Mouse (Mus musculus): ENCODE measurements at regions not wholly inside any gene's neighbourhood (a gene's known extent, or its start where the extent isn't known, plus 50 kb on each side); places are given as distances from the start of the nearest gene placed in this dataset.

DNA sequence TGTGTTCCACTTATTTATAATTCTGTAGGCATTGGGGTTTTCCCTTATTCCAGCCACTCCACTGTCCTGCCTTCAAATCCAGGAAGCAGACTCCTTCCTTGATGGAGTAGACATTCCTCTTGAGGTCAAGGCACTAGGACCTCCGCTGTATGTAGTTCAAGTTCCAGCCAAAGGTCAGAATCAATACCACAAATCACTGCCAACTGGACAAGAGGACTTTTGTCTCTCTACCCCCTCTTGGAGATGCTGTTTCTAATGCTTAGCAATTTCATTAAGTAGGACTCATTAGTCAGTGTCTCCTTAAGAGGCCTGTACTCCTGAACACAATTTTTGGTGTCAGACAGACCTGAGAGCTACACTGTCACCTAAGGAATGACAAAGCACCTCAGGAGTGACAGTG lies 115.0 kb upstream of the Mpped2 start:
- Histone ChIP-seq H3K4me2 (ENCODE audit: low read depth, low read length) (no peak overlapping the region), H3K9me3 (replicated peaks; ENCODE audit: control insufficient read depth, low read length) (no peaks in the 10 kb centered on the region), H3K9ac (replicated peaks; ENCODE audit: low read depth, low read length) (no peak overlapping the region), H3K4me1 (ENCODE audit: control insufficient read depth, insufficient read depth) (0 out of 2 replicates have a peak, but pooled peaks cover 6% of the 10 kb centered on the region), H3K27me3 (ENCODE audit: control insufficient read depth, insufficient read depth, low read length) (no peaks in the 10 kb centered on the region), H3K27ac (ENCODE audit: low read depth) (no peak overlapping the region), H3K4me3 (ENCODE audit: low read depth, low read length) (no peak overlapping the region), H3K36me3 (replicated peaks; ENCODE audit: control insufficient read depth, insufficient read depth, low read length) (no peaks in the 10 kb centered on the region)
- TF ChIP-seq CTCF (IDR thresholded peaks at IDR 0.05; ENCODE audit: low read depth): no peak
- TF ChIP-seq EP300 (IDR thresholded peaks at IDR 0.05; ENCODE audit: low read depth): no peak
- WGBS: 92% methylated on average over 1 of the region's 1 CpGs
- ATAC-seq (ENCODE audit: insufficient read depth, low read depth) (no peak), DNase-seq (ENCODE audit: low spot score) (no peak)

DNA sequence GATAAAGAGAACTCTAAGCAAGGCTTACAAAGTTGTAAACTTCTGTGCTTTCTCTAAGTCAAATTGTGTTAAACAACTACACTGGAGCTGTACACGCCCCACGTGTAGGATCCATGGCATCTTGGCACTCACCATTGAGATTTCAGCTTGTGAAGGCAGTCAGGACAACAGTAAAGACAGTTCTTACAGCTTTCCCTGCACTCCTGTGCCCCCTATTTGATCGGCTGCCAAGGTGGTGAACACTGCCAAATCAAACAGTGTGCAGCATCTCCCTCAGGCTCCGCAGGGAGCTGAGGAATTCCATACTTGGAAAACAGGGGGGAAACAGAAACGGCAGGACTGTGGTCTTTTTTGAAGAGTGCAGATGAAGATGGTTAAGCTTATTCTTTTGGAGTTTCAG lies 112.4 kb upstream of the Mpped2 start:
- Histone ChIP-seq H3K9me3 (replicated peaks; ENCODE audit: control insufficient read depth, low read length) (no peaks in the 10 kb centered on the region), H3K4me1 (ENCODE audit: control insufficient read depth, insufficient read depth) (0 out of 2 replicates have a peak, but pooled peaks cover 6% of the 10 kb centered on the region), H3K4me3 (ENCODE audit: low read depth, low read length) (no peak overlapping the region), H3K9ac (replicated peaks; ENCODE audit: low read depth, low read length) (no peak overlapping the region), H3K27ac (ENCODE audit: low read depth) (no peak overlapping the region), H3K27me3 (ENCODE audit: control insufficient read depth, insufficient read depth, low read length) (no peaks in the 10 kb centered on the region), H3K4me2 (ENCODE audit: low read depth, low read length) (no peak overlapping the region), H3K36me3 (replicated peaks; ENCODE audit: control insufficient read depth, insufficient read depth, low read length) (no peaks in the 10 kb centered on the region)
- DNase-seq (ENCODE audit: low spot score): peak; percentile 11
- no peak for TF ChIP-seq CTCF (IDR thresholded peaks at IDR 0.05; ENCODE audit: low read depth)
- TF ChIP-seq EP300 (IDR thresholded peaks at IDR 0.05; ENCODE audit: low read depth): no peak
- ATAC-seq (ENCODE audit: insufficient read depth, low read depth): no peak
- WGBS: 12% methylated on average over 5 of the region's 5 CpGs

DNA sequence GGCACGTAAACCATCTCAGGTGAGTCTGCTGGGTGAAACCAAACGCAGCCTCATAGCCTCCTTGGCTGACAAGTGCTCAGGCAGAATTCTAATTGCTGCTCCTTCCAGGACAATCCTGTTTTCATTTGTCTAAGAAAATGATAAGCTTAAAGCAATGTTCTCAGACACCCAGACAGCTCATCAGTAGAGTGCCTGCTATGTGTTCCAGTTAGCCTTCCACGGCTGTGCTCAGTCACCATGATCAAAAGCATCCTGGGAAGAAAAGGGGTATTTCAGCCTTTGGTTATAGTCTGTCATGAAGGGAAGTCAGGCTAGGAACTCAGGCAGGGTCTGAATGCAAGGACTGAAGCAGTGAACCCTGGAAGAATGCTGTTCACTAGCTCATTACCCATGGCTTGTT lies 71.8 kb upstream of the Mpped2 start:
- ATAC-seq (ENCODE audit: insufficient read depth, low read depth): no peak
- 80% methylated on average over 3 of the region's 3 CpGs for WGBS

DNA sequence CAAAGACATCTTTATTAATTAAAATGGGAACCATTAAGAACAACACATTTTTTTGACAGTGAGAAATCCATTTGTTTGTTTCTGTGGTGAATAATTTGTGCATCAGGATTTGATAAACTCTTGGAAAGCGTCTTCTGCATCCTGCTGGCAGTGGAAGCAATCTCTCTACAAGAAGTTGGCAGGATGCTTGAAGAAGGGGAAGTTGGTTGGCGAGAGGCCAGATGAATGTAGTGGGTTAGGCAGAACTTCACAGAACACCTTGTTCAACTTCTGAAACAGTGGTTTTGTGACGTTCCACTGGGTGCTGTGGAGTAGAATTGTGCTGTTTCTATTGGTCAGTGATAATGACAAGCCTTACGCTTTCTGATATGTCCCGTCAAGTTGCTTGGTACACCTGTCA lies 70.7 kb upstream of the Mpped2 start:
- Histone ChIP-seq H3K9me3 (replicated peaks; ENCODE audit: control insufficient read depth, low read length) (no peaks in the 10 kb centered on the region), H3K4me3 (ENCODE audit: low read depth, low read length) (no peak overlapping the region), H3K4me2 (ENCODE audit: low read depth, low read length) (no peak overlapping the region), H3K27me3 (ENCODE audit: control insufficient read depth, insufficient read depth, low read length) (no peaks in the 10 kb centered on the region), H3K4me1 (ENCODE audit: control insufficient read depth, insufficient read depth) (no peaks in the 10 kb centered on the region), H3K9ac (replicated peaks; ENCODE audit: low read depth, low read length) (no peak overlapping the region), H3K36me3 (replicated peaks; ENCODE audit: control insufficient read depth, insufficient read depth, low read length) (no peaks in the 10 kb centered on the region), H3K27ac (ENCODE audit: low read depth) (no peak overlapping the region)
- 58% methylated on average over 5 of the region's 5 CpGs for WGBS
- no peak for DNase-seq (ENCODE audit: low spot score)
- no peak for ATAC-seq (ENCODE audit: insufficient read depth, low read depth)
- no peak for TF ChIP-seq CTCF (IDR thresholded peaks at IDR 0.05; ENCODE audit: low read depth)
- TF ChIP-seq EP300 (IDR thresholded peaks at IDR 0.05; ENCODE audit: low read depth): no peak

More for the DNA sequence above, 71.8 kb upstream of the Mpped2 start:
- no peak overlapping the region for H3K9ac ChIP-seq (replicated peaks; ENCODE audit: low read depth, low read length)
- DNase-seq (ENCODE audit: low spot score): no peak
- H3K27ac ChIP-seq (ENCODE audit: low read depth): no peak overlapping the region
- TF ChIP-seq CTCF (IDR thresholded peaks at IDR 0.05; ENCODE audit: low read depth) (no peak), EP300 (IDR thresholded peaks at IDR 0.05; ENCODE audit: low read depth) (no peak)
- H3K4me1 ChIP-seq (ENCODE audit: control insufficient read depth, insufficient read depth): no peaks in the 10 kb centered on the region
- no peaks in the 10 kb centered on the region for H3K27me3 ChIP-seq (ENCODE audit: control insufficient read depth, insufficient read depth, low read length)
- no peaks in the 10 kb centered on the region for H3K36me3 ChIP-seq (replicated peaks; ENCODE audit: control insufficient read depth, insufficient read depth, low read length)
- no peaks in the 10 kb centered on the region for H3K9me3 ChIP-seq (replicated peaks; ENCODE audit: control insufficient read depth, low read length)
- no peak overlapping the region for H3K4me2 ChIP-seq (ENCODE audit: low read depth, low read length)
- no peak overlapping the region for H3K4me3 ChIP-seq (ENCODE audit: low read depth, low read length)

DNA sequence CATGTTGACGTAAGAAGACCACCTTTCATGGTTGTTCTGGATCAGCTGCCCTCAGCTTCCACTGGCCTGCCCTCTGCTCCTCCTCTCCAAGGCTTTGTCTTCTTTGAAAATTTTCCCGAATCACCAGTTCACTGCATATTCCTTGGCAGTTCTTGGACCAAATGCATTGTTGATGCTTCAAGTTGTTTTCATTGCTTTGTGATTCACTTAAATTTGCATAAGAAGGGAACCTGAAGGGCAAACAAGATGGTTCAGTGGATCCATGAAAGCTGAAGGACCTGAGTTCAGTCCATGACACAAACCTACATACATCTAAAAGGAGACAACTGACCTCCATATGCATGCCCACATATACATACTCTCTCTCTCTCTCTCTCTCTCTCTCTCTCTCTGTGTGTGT lies 69.4 kb upstream of the Mpped2 start:
- ATAC-seq (ENCODE audit: insufficient read depth, low read depth) (no peak), DNase-seq (ENCODE audit: low spot score) (no peak)
- WGBS: 79% methylated on average over 2 of the region's 2 CpGs
- Histone ChIP-seq H3K4me3 (ENCODE audit: low read depth, low read length) (no peak overlapping the region), H3K9me3 (replicated peaks; ENCODE audit: control insufficient read depth, low read length) (no peaks in the 10 kb centered on the region), H3K27me3 (ENCODE audit: control insufficient read depth, insufficient read depth, low read length) (no peaks in the 10 kb centered on the region), H3K27ac (ENCODE audit: low read depth) (no peak overlapping the region), H3K36me3 (replicated peaks; ENCODE audit: control insufficient read depth, insufficient read depth, low read length) (no peaks in the 10 kb centered on the region), H3K4me2 (ENCODE audit: low read depth, low read length) (no peak overlapping the region), H3K9ac (replicated peaks; ENCODE audit: low read depth, low read length) (no peak overlapping the region), H3K4me1 (ENCODE audit: control insufficient read depth, insufficient read depth) (no peaks in the 10 kb centered on the region)
- TF ChIP-seq EP300 (IDR thresholded peaks at IDR 0.05; ENCODE audit: low read depth): no peak
- TF ChIP-seq CTCF (IDR thresholded peaks at IDR 0.05; ENCODE audit: low read depth): no peak

DNA sequence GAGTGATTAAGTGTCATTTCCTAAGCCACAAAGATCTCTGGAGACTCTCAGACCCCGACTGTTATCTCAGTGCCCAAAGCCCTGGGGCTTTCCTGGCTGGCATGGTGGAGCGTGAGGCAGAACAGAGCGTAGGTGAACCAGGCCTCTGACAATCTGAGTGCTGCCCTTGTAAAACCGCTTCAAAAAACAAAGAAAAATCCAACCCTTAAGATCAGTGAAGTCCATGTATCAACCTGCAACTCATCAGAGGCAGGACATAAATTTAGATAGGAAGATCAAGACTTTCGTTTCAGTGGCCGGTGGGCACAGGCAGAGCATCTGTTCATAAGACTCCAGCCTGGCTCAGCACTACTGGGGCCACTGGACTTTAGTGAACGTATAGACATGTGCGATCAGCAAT lies 61.1 kb upstream of the Mpped2 start:
- H3K9me3 ChIP-seq (replicated peaks; ENCODE audit: control insufficient read depth, low read length): no peaks in the 10 kb centered on the region
- ATAC-seq (ENCODE audit: insufficient read depth, low read depth): no peak

More for the DNA sequence above, 61.1 kb upstream of the Mpped2 start:
- no peak overlapping the region for H3K9ac ChIP-seq (replicated peaks; ENCODE audit: low read depth, low read length)
- no peaks in the 10 kb centered on the region for H3K27me3 ChIP-seq (ENCODE audit: control insufficient read depth, insufficient read depth, low read length)
- no peak overlapping the region for H3K4me3 ChIP-seq (ENCODE audit: low read depth, low read length)
- TF ChIP-seq CTCF (IDR thresholded peaks at IDR 0.05; ENCODE audit: low read depth) (no peak), EP300 (IDR thresholded peaks at IDR 0.05; ENCODE audit: low read depth) (no peak)
- no peak for DNase-seq (ENCODE audit: low spot score)
- H3K27ac ChIP-seq (ENCODE audit: low read depth): no peak overlapping the region
- no peak overlapping the region for H3K4me2 ChIP-seq (ENCODE audit: low read depth, low read length)
- 67% methylated on average over 8 of the region's 8 CpGs for WGBS
- H3K36me3 ChIP-seq (replicated peaks; ENCODE audit: control insufficient read depth, insufficient read depth, low read length): no peaks in the 10 kb centered on the region
- H3K4me1 ChIP-seq (ENCODE audit: control insufficient read depth, insufficient read depth): no peaks in the 10 kb centered on the region
